ENCODE assay signal across 8 mouse cellular contexts in the genomic region with DNA sequence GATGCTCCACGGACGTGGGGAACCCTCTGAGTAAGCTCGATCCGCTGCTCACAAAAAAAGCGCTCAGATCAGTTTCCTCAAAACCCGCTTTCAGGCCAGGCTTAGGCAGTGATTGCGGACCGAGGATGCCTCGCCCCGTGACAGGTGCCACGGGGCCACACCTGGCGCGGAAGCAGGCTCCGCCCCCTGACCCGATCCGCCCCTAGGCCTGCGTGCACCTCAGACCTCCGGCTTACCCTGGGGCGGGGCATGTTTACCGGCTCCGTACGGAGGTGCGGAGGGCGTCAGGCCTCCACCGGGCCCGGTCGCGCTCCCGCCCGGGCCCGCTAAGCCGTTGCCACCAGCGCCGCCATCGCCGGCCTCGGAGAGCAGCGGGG. TPM values are rescaled to one million over a fixed set of nuclear protein-coding genes. Genes with fewer than 3 reads are reported as not detected.
DNase-seq lines count a peak whose midpoint lies in the region; ATAC-seq and TF ChIP-seq lines count a peak whose summit lies in the region.

No protein-coding gene starts in this region.

- H3K4me1 ChIP-seq in heart, embryonic 16.5 days (ENCODE audit: control insufficient read depth, insufficient read depth, low read length) = peaks cover 21% of the 10 kb centered on the region
- no peaks in the 10 kb centered on the region for H3K4me1 ChIP-seq in ES-Bruce4 (ENCODE audit: control insufficient read depth, insufficient read depth, low read length)
- peaks cover 30% of the 10 kb centered on the region for H3K4me1 ChIP-seq in embryonic facial prominence, embryonic 13.5 days
- H3K4me1 ChIP-seq in intestine, embryonic 14.5 days (replicated peaks; ENCODE audit: control insufficient read depth, insufficient read depth, low read length) = peaks cover 10% of the 10 kb centered on the region
- H3K4me1 ChIP-seq in lung, embryonic 14.5 days (ENCODE audit: insufficient read depth) = no peaks in the 10 kb centered on the region
- peaks cover 2% of the 10 kb centered on the region; the same call in 1 of the 2 replicates for H3K4me1 ChIP-seq in olfactory bulb, adult 2 months (ENCODE audit: control insufficient read depth, insufficient read depth, low read length)

- peaks cover 28% of the 10 kb centered on the region for H3K36me3 ChIP-seq in heart, embryonic 16.5 days (ENCODE audit: control insufficient read depth, insufficient read depth)
- H3K36me3 ChIP-seq in ES-Bruce4 (ENCODE audit: control insufficient read depth, insufficient read depth, low read length, poor library complexity, severe bottlenecking) = peaks cover 38% of the 10 kb centered on the region
- peaks cover 36% of the 10 kb centered on the region for H3K36me3 ChIP-seq in embryonic facial prominence, embryonic 13.5 days
- H3K36me3 ChIP-seq in intestine, embryonic 14.5 days (ENCODE audit: control insufficient read depth, insufficient read depth, low read length) = peaks cover 37% of the 10 kb centered on the region
- H3K36me3 ChIP-seq in lung, embryonic 14.5 days (ENCODE audit: insufficient read depth) = peaks cover 37% of the 10 kb centered on the region

- peak overlapping the region; percentile 100 for H3K4me3 ChIP-seq in heart, embryonic 16.5 days (ENCODE audit: low read length)
- peak overlapping the region; percentile 70 for H3K4me3 ChIP-seq in ES-Bruce4 (ENCODE audit: low read depth, low read length)
- peak overlapping the region; percentile 98 for H3K4me3 ChIP-seq in embryonic facial prominence, embryonic 13.5 days
- H3K4me3 ChIP-seq in intestine, embryonic 14.5 days (ENCODE audit: low read depth, low read length) = peak overlapping the region; percentile 87
- peak overlapping the region; percentile 97 for H3K4me3 ChIP-seq in lung, embryonic 14.5 days (ENCODE audit: low read depth, low read length)
- H3K4me3 ChIP-seq in olfactory bulb, adult 2 months (ENCODE audit: insufficient read depth, low read depth, low read length) = peak overlapping the region; percentile 71

- H3K9me3 ChIP-seq in heart, embryonic 16.5 days (replicated peaks; ENCODE audit: control insufficient read depth, low read length) = no peaks in the 10 kb centered on the region
- no peaks in the 10 kb centered on the region for H3K9me3 ChIP-seq in ES-Bruce4 (replicated peaks; ENCODE audit: control insufficient read depth, insufficient read depth, low read length, poor library complexity, severe bottlenecking)
- no peaks in the 10 kb centered on the region for H3K9me3 ChIP-seq in embryonic facial prominence, embryonic 13.5 days
- H3K9me3 ChIP-seq in intestine, embryonic 14.5 days (ENCODE audit: control insufficient read depth, low read length) = no peaks in the 10 kb centered on the region
- no peaks in the 10 kb centered on the region for H3K9me3 ChIP-seq in lung, embryonic 14.5 days (ENCODE audit: low read depth, low read length)

- no peak for TF ChIP-seq CTCF in ES-Bruce4 (IDR thresholded peaks at IDR 0.05; ENCODE audit: low read depth, low read length)
- no peak for TF ChIP-seq CTCF in lung, embryonic 14.5 days (IDR thresholded peaks at IDR 0.05; ENCODE audit: low read depth)
- no peak for TF ChIP-seq CTCF in olfactory bulb, adult 2 months (IDR thresholded peaks at IDR 0.05; ENCODE audit: insufficient read depth, low read depth, low read length)

- peak overlapping the region; percentile 88 for H3K27ac ChIP-seq in heart, embryonic 16.5 days (ENCODE audit: low read length)
- peak overlapping the region; percentile 66 for H3K27ac ChIP-seq in ES-Bruce4 (ENCODE audit: insufficient read depth, low read length)
- H3K27ac ChIP-seq in embryonic facial prominence, embryonic 13.5 days = peak overlapping the region; percentile 85
- H3K27ac ChIP-seq in intestine, embryonic 14.5 days (ENCODE audit: low read depth) = peak overlapping the region; percentile 82
- H3K27ac ChIP-seq in lung, embryonic 14.5 days (ENCODE audit: low read depth) = peak overlapping the region; percentile 90
- H3K27ac ChIP-seq in olfactory bulb, adult 2 months (ENCODE audit: insufficient read depth, low read depth, low read length) = peak overlapping the region; percentile 76

- ATAC-seq in heart, embryonic 16.5 days (replicated peaks; ENCODE audit: extremely low read depth, insufficient read depth, low FRiP score) = peak; percentile 28
- peak; percentile 43; the same call in 1 of the 2 replicates for ATAC-seq in embryonic facial prominence, embryonic 13.5 days (ENCODE audit: insufficient number of reproducible peaks, insufficient read depth, low FRiP score, low TSS enrichment, low read depth)
- peak; percentile 74 for ATAC-seq in intestine, embryonic 14.5 days (replicated peaks; ENCODE audit: low FRiP score, low TSS enrichment, low read depth)
- peak; percentile 40 for ATAC-seq in lung, embryonic 14.5 days (ENCODE audit: insufficient read depth)

- H3K9ac ChIP-seq in heart, embryonic 16.5 days (ENCODE audit: low read length) = peak overlapping the region; percentile 99
- H3K9ac ChIP-seq in ES-Bruce4 (ENCODE audit: low read depth, poor library complexity, severe bottlenecking) = peak overlapping the region; percentile 73
- H3K9ac ChIP-seq in embryonic facial prominence, embryonic 13.5 days = peak overlapping the region; percentile 98
- peak overlapping the region; percentile 97 for H3K9ac ChIP-seq in intestine, embryonic 14.5 days (ENCODE audit: low read length)
- peak overlapping the region; percentile 96 for H3K9ac ChIP-seq in lung, embryonic 14.5 days

- H3K27me3 ChIP-seq in heart, embryonic 16.5 days (ENCODE audit: control insufficient read depth, insufficient read depth, low read length) = no peaks in the 10 kb centered on the region
- H3K27me3 ChIP-seq in ES-Bruce4 (ENCODE audit: control insufficient read depth, insufficient read depth, low read length, poor library complexity, severe bottlenecking) = no peaks in the 10 kb centered on the region
- H3K27me3 ChIP-seq in embryonic facial prominence, embryonic 13.5 days = no peaks in the 10 kb centered on the region
- no peaks in the 10 kb centered on the region for H3K27me3 ChIP-seq in intestine, embryonic 14.5 days (replicated peaks; ENCODE audit: control insufficient read depth, insufficient read depth, low read length)
- no peaks in the 10 kb centered on the region for H3K27me3 ChIP-seq in lung, embryonic 14.5 days (ENCODE audit: insufficient read depth, low read length)

- TF ChIP-seq POLR2A in ES-Bruce4 (IDR thresholded peaks at IDR 0.05; ENCODE audit: insufficient read depth, low read length) = no peak
- no peak for TF ChIP-seq POLR2A in olfactory bulb, adult 2 months (IDR thresholded peaks at IDR 0.05; ENCODE audit: insufficient read depth, low read depth, low read length)

- DNase-seq in heart, adult 11 months = no peak
- DNase-seq in intestine, embryonic 14.5 days (ENCODE audit: low spot score) = peak; percentile 78
- peak; percentile 53 for DNase-seq in lung, embryonic 14.5 days
- no peak for DNase-seq in Muller cell, postnatal 12 days (ENCODE audit: inconsistent ontology term)

- peak overlapping the region; percentile 89 for H3K4me2 ChIP-seq in heart, embryonic 16.5 days (ENCODE audit: low read depth, low read length)
- H3K4me2 ChIP-seq in embryonic facial prominence, embryonic 13.5 days = peak overlapping the region; percentile 85
- H3K4me2 ChIP-seq in intestine, embryonic 14.5 days (ENCODE audit: low read length) = peak overlapping the region; percentile 74
- peak overlapping the region; percentile 90 for H3K4me2 ChIP-seq in lung, embryonic 14.5 days

- 1% methylated on average over 38 of the region's 38 CpGs for WGBS in heart, embryonic 16.5 days
- WGBS in embryonic facial prominence, embryonic 13.5 days = under 1% methylated on average over 38 of the region's 38 CpGs
- WGBS in intestine, embryonic 14.5 days = 0% methylated on average over 33 of the region's 38 CpGs
- under 1% methylated on average over 38 of the region's 38 CpGs for WGBS in lung, embryonic 14.5 days
- under 1% methylated on average over 38 of the region's 38 CpGs for WGBS in olfactory bulb, adult 2 months

- no peak for TF ChIP-seq EP300 in ES-Bruce4 (IDR thresholded peaks at IDR 0.05; ENCODE audit: insufficient read depth, low read depth, low read length)

RNA-seq across cellular contexts. Expression of gene Pip4p1, which starts 0.3 kb away (rescaled TPM):
- 32.5 and 37.9 TPM in 2 replicates for polyA plus RNA-seq in heart, embryonic 16.5 days (2015; fragmentation: Nextera tagmentation; extraction: Ambion mirVana)
- 90.3 and 95.5 TPM in 2 replicates for polyA plus RNA-seq in ES-Bruce4 (2011; ENCODE audit: insufficient read depth, insufficient read length, low read depth, missing spikeins)
- polyA plus RNA-seq in embryonic facial prominence, embryonic 13.5 days (2015; fragmentation: Nextera tagmentation; extraction: Ambion mirVana) = 55.6 and 56.9 TPM in 2 replicates
- 55.8 and 56.9 TPM in 2 replicates for polyA plus RNA-seq in intestine, embryonic 14.5 days (2014; fragmentation: Nextera tagmentation; extraction: Ambion mirVana)
- polyA plus RNA-seq in lung, embryonic 14.5 days (2014; fragmentation: Nextera tagmentation; extraction: Ambion mirVana) = 45.6 and 47.1 TPM in 2 replicates
- polyA plus RNA-seq in olfactory bulb, adult 2 months (2012; ENCODE audit: insufficient read depth, insufficient read length, low replicate concordance, missing spikeins) = not detected in 2 replicates

RNA-seq across cellular contexts. Expression of gene Pnp, which starts 0.5 kb away (rescaled TPM):
- polyA plus RNA-seq in heart, embryonic 16.5 days (2015; fragmentation: Nextera tagmentation; extraction: Ambion mirVana) = 32.0 and 36.9 TPM in 2 replicates
- 58.9 and 64.4 TPM in 2 replicates for polyA plus RNA-seq in ES-Bruce4 (2011; ENCODE audit: insufficient read depth, insufficient read length, low read depth, missing spikeins)
- 49.3 and 49.7 TPM in 2 replicates for polyA plus RNA-seq in embryonic facial prominence, embryonic 13.5 days (2015; fragmentation: Nextera tagmentation; extraction: Ambion mirVana)
- polyA plus RNA-seq in intestine, embryonic 14.5 days (2014; fragmentation: Nextera tagmentation; extraction: Ambion mirVana) = 75.2 TPM in 2 replicates
- 64.4 and 67.0 TPM in 2 replicates for polyA plus RNA-seq in lung, embryonic 14.5 days (2014; fragmentation: Nextera tagmentation; extraction: Ambion mirVana)
- polyA plus RNA-seq in olfactory bulb, adult 2 months (2012; ENCODE audit: insufficient read depth, insufficient read length, low replicate concordance, missing spikeins) = not detected in 2 replicates

RNA-seq across cellular contexts. Expression of gene Apex1, which starts 5.6 kb away (rescaled TPM):
- polyA plus RNA-seq in heart, embryonic 16.5 days (2015; fragmentation: Nextera tagmentation; extraction: Ambion mirVana) = 118 and 126 TPM in 2 replicates
- polyA plus RNA-seq in ES-Bruce4 (2011; ENCODE audit: insufficient read depth, insufficient read length, low read depth, missing spikeins) = 165 and 181 TPM in 2 replicates
- polyA plus RNA-seq in embryonic facial prominence, embryonic 13.5 days (2015; fragmentation: Nextera tagmentation; extraction: Ambion mirVana) = 263 and 305 TPM in 2 replicates
- polyA plus RNA-seq in intestine, embryonic 14.5 days (2014; fragmentation: Nextera tagmentation; extraction: Ambion mirVana) = 291 and 302 TPM in 2 replicates
- polyA plus RNA-seq in lung, embryonic 14.5 days (2014; fragmentation: Nextera tagmentation; extraction: Ambion mirVana) = 272 and 273 TPM in 2 replicates
- not detected in 2 replicates for polyA plus RNA-seq in olfactory bulb, adult 2 months (2012; ENCODE audit: insufficient read depth, insufficient read length, low replicate concordance, missing spikeins)

RNA-seq across cellular contexts. Expression of gene Osgep, which starts 5.7 kb away (rescaled TPM):
- 134 and 141 TPM in 2 replicates for polyA plus RNA-seq in heart, embryonic 16.5 days (2015; fragmentation: Nextera tagmentation; extraction: Ambion mirVana)
- 68.4 and 72.5 TPM in 2 replicates for polyA plus RNA-seq in ES-Bruce4 (2011; ENCODE audit: insufficient read depth, insufficient read length, low read depth, missing spikeins)
- polyA plus RNA-seq in embryonic facial prominence, embryonic 13.5 days (2015; fragmentation: Nextera tagmentation; extraction: Ambion mirVana) = 182 and 189 TPM in 2 replicates
- polyA plus RNA-seq in intestine, embryonic 14.5 days (2014; fragmentation: Nextera tagmentation; extraction: Ambion mirVana) = 140 and 169 TPM in 2 replicates
- polyA plus RNA-seq in lung, embryonic 14.5 days (2014; fragmentation: Nextera tagmentation; extraction: Ambion mirVana) = 164 and 183 TPM in 2 replicates
- not detected in 2 replicates for polyA plus RNA-seq in olfactory bulb, adult 2 months (2012; ENCODE audit: insufficient read depth, insufficient read length, low replicate concordance, missing spikeins)

RNA-seq across cellular contexts. Expression of gene Gm49342, which starts 14.0 kb away (rescaled TPM):
- polyA plus RNA-seq in heart, embryonic 16.5 days (2015; fragmentation: Nextera tagmentation; extraction: Ambion mirVana) = not detected in 2 replicates
- 24.9 and 31.0 TPM in 2 replicates for polyA plus RNA-seq in ES-Bruce4 (2011; ENCODE audit: insufficient read depth, insufficient read length, low read depth, missing spikeins)
- 3.1 TPM in 1 of 2 replicates, not detected in the other for polyA plus RNA-seq in embryonic facial prominence, embryonic 13.5 days (2015; fragmentation: Nextera tagmentation; extraction: Ambion mirVana)
- polyA plus RNA-seq in intestine, embryonic 14.5 days (2014; fragmentation: Nextera tagmentation; extraction: Ambion mirVana) = not detected in 2 replicates
- not detected in 2 replicates for polyA plus RNA-seq in lung, embryonic 14.5 days (2014; fragmentation: Nextera tagmentation; extraction: Ambion mirVana)
- polyA plus RNA-seq in olfactory bulb, adult 2 months (2012; ENCODE audit: insufficient read depth, insufficient read length, low replicate concordance, missing spikeins) = not detected in 2 replicates

Comparison
In these comparisons a context has a peak if more than half of its experiments do, and no peak if none do; other contexts are left out.
1. DNase-seq: peak in intestine, embryonic 14.5 days (single experiment) and lung, embryonic 14.5 days (single experiment); none in heart, adult 11 months (single experiment) and Muller cell, postnatal 12 days (single experiment).
2. RNA of gene Pip4p1, which starts 0.3 kb away (polyA plus RNA-seq): 90.3 to 95.5 TPM in ES-Bruce4, 55.6 to 56.9 TPM in embryonic facial prominence, embryonic 13.5 days, 55.8 to 56.9 TPM in intestine, embryonic 14.5 days, 45.6 to 47.1 TPM in lung, embryonic 14.5 days and 32.5 to 37.9 TPM in heart, embryonic 16.5 days; not detected in olfactory bulb, adult 2 months; every median in the first group is over 10 times any median in the second.
3. RNA of gene Pnp, which starts 0.5 kb away (polyA plus RNA-seq): 75.2 TPM in intestine, embryonic 14.5 days, 64.4 to 67.0 TPM in lung, embryonic 14.5 days, 58.9 to 64.4 TPM in ES-Bruce4, 49.3 to 49.7 TPM in embryonic facial prominence, embryonic 13.5 days and 32.0 to 36.9 TPM in heart, embryonic 16.5 days; not detected in olfactory bulb, adult 2 months; every median in the first group is over 10 times any median in the second.
4. Peak in every context shown above with its lines, with median percentiles within 50 percentile points of each other: ATAC-seq, H3K27ac ChIP-seq, H3K4me2 ChIP-seq, H3K4me3 ChIP-seq and H3K9ac ChIP-seq.